Mouse (Mus musculus) frontal cortex, postnatal 14 days (tissue): Measurements from ENCODE around the gene Ucn2.

Experiments
- DNase-seq, 2 experiments: peaks; one replicate each; pipeline ENCODE4 v3.0.0; 2022; ENCODE audit warnings: low spot score in 2 of 2

The Ucn2 gene

GRCm38 (mm10) chr9:108985710-108986109 lies at the start of gene Ucn2:
Ucn2 (plus strand) TSS chr9:108986010.
- no peak for DNase-seq

- DNase-seq = peak; percentile 90 to 94
These were observed 49.1 kb upstream of the Ucn2 start, which contains the start of gene Uqcrc1 for GRCm38 (mm10) chr9:108936418-108937364. Uqcrc1 (plus strand) TSS chr9:108936633.

GRCm38 (mm10) chr9:108945111-108945510 lies 40.7 kb upstream of the Ucn2 start:
- DNase-seq = no peak

GRCm38 (mm10) chr9:108945608-108946007 lies 40.2 kb upstream of the Ucn2 start:
- DNase-seq = no peak

GRCm38 (mm10) chr9:108949231-108949966 lies 36.4 kb upstream of the Ucn2 start:
- no peak for DNase-seq

- no peak for DNase-seq
These were observed 35.7 kb upstream of the Ucn2 start for GRCm38 (mm10) chr9:108949967-108950728.

- DNase-seq = no peak
These were observed 32.7 kb upstream of the Ucn2 start, which contains the start of gene Col7a1 for GRCm38 (mm10) chr9:108953081-108953636. Col7a1 (plus strand) TSS chr9:108953586.

GRCm38 (mm10) chr9:108955241-108955640 lies 30.6 kb upstream of the Ucn2 start:
- DNase-seq = no peak

- no peak for DNase-seq
These were observed 30.0 kb upstream of the Ucn2 start for GRCm38 (mm10) chr9:108955846-108956245.

- DNase-seq = no peak
These were observed 22.2 kb upstream of the Ucn2 start for GRCm38 (mm10) chr9:108963577-108963976.

GRCm38 (mm10) chr9:108964338-108964737 lies 21.5 kb upstream of the Ucn2 start:
- no peak for DNase-seq

GRCm38 (mm10) chr9:108970623-108971022 lies 15.2 kb upstream of the Ucn2 start:
- no peak for DNase-seq

GRCm38 (mm10) chr9:108976483-108976882 lies 9.3 kb upstream of the Ucn2 start:
- DNase-seq = no peak

- DNase-seq = no peak
These were observed 7.8 kb upstream of the Ucn2 start for GRCm38 (mm10) chr9:108977966-108978365.

- DNase-seq = no peak
These were observed 3.3 kb upstream of the Ucn2 start for GRCm38 (mm10) chr9:108982498-108982897.

- no peak for DNase-seq
These were observed 2.6 kb upstream of the Ucn2 start for GRCm38 (mm10) chr9:108983209-108983608.

- DNase-seq = no peak
These were observed 2.0 kb downstream of the Ucn2 start for GRCm38 (mm10) chr9:108987704-108988350.

- DNase-seq = no peak
These were observed 4.1 kb downstream of the Ucn2 start for GRCm38 (mm10) chr9:108989802-108990461.

GRCm38 (mm10) chr9:108990462-108990820 lies 4.6 kb downstream of the Ucn2 start:
- DNase-seq = no peak

GRCm38 (mm10) chr9:108991428-108992084 lies 5.7 kb downstream of the Ucn2 start, which contains the start of gene Pfkfb4:
Pfkfb4 (plus strand) TSS chr9:108991778.
- peak; percentile 89 to 95 for DNase-seq
